ENCODE assay signal across 8 mouse cellular contexts in genomic region chr7:3693809-3694075, GRCm38 (mm10). TPM values are rescaled to one million over a fixed set of nuclear protein-coding genes. Genes with fewer than 3 reads are reported as not detected.
A peak's percentile ranks its signal among the peaks of the same experiment; 100 is the strongest.
DNase-seq lines count a peak whose midpoint lies in the region; ATAC-seq and TF ChIP-seq lines count a peak whose summit lies in the region.

No protein-coding gene starts in this region.

- peaks cover 25% of the 10 kb centered on the region for H3K4me1 ChIP-seq in heart, embryonic 13.5 days
- peaks cover 0 to 33% of the 10 kb centered on the region in 2 experiments; a peak in 3 of 4 replicates for H3K4me1 ChIP-seq in CH12.LX (ENCODE audit: control insufficient read depth in 1 of 2, insufficient read depth in 2 of 2)
- H3K4me1 ChIP-seq in forebrain, embryonic 13.5 days = peaks cover 26% of the 10 kb centered on the region
- H3K4me1 ChIP-seq in liver, embryonic 14.5 days (replicated peaks; ENCODE audit: control insufficient read depth in 2 of 2, insufficient read depth in 2 of 2, low read length in 1 of 2) = peaks cover 4 to 11% of the 10 kb centered on the region in 2 experiments; a peak in 3 of 4 replicates

- H3K36me3 ChIP-seq in heart, embryonic 13.5 days = peaks cover 50% of the 10 kb centered on the region
- H3K36me3 ChIP-seq in CH12.LX (replicated peaks in 1 of 2; ENCODE audit: control insufficient read depth in 1 of 2, insufficient read depth in 1 of 2, low read length in 1 of 2) = peaks cover 12 to 48% of the 10 kb centered on the region in 2 experiments
- H3K36me3 ChIP-seq in forebrain, embryonic 13.5 days (ENCODE audit: poor library complexity, severe bottlenecking) = peaks cover 24% of the 10 kb centered on the region
- H3K36me3 ChIP-seq in liver, embryonic 14.5 days (replicated peaks; ENCODE audit: control insufficient read depth, insufficient read depth, low read depth) = no peaks in the 10 kb centered on the region; the same call in 1 of the 2 replicates

- no peak; the same call in 1 of the 2 replicates for TF ChIP-seq POLR2A in CH12.LX (IDR thresholded peaks at IDR 0.05; ENCODE audit: low read depth, low read length)

- no peaks in the 10 kb centered on the region for H3K27me3 ChIP-seq in heart, embryonic 13.5 days (replicated peaks)
- H3K27me3 ChIP-seq in CH12.LX (replicated peaks) = no peaks in the 10 kb centered on the region
- no peaks in the 10 kb centered on the region for H3K27me3 ChIP-seq in forebrain, embryonic 13.5 days
- no peaks in the 10 kb centered on the region for H3K27me3 ChIP-seq in liver, embryonic 14.5 days (ENCODE audit: control insufficient read depth, insufficient read depth, low read length)

- H3K79me2 ChIP-seq in CH12.LX (replicated peaks; ENCODE audit: control insufficient read depth, extremely low read depth, insufficient read depth, poor library complexity, severe bottlenecking) = peaks cover 13% of the 10 kb centered on the region

- H3K9me3 ChIP-seq in heart, embryonic 13.5 days = no peaks in the 10 kb centered on the region
- H3K9me3 ChIP-seq in CH12.LX (replicated peaks; ENCODE audit: low read length) = no peaks in the 10 kb centered on the region
- H3K9me3 ChIP-seq in forebrain, embryonic 13.5 days (replicated peaks) = no peaks in the 10 kb centered on the region
- H3K9me3 ChIP-seq in liver, embryonic 14.5 days (ENCODE audit: control insufficient read depth, low read length) = no peaks in the 10 kb centered on the region

- no peak for TF ChIP-seq EP300 in CH12.LX (IDR thresholded peaks at IDR 0.05; ENCODE audit: low read length)
- TF ChIP-seq EP300 in liver, embryonic 14.5 days (IDR thresholded peaks at IDR 0.05; ENCODE audit: low read depth) = no peak

- peak overlapping the region; percentile 96 for H3K4me2 ChIP-seq in heart, embryonic 13.5 days
- peak overlapping the region; percentile 57 for H3K4me2 ChIP-seq in CH12.LX (ENCODE audit: insufficient read depth, low read depth, poor library complexity, severe bottlenecking)
- peak overlapping the region; percentile 84 for H3K4me2 ChIP-seq in forebrain, embryonic 13.5 days
- peak overlapping the region; percentile 95 for H3K4me2 ChIP-seq in liver, embryonic 14.5 days (ENCODE audit: low read depth)

- no peak for TF ChIP-seq CTCF in CH12.LX (conservative IDR thresholded peaks at IDR 0.05 in 1 of 2, IDR thresholded peaks at IDR 0.05 in 1 of 2; ENCODE audit: low read depth in 2 of 2, low read length in 2 of 2)
- TF ChIP-seq CTCF in liver, embryonic 14.5 days (IDR thresholded peaks at IDR 0.05; ENCODE audit: low read depth) = no peak

- no peak for ATAC-seq in heart, embryonic 13.5 days (ENCODE audit: extremely low read depth, insufficient number of reproducible peaks, low FRiP score, low TSS enrichment)
- ATAC-seq in forebrain, embryonic 13.5 days = no peak
- no peak for ATAC-seq in liver, embryonic 14.5 days (ENCODE audit: insufficient read depth)

- WGBS in heart, embryonic 13.5 days = under 1% methylated on average over 18 of the region's 18 CpGs
- under 1% methylated on average over 18 of the region's 18 CpGs for WGBS in forebrain, embryonic 13.5 days
- WGBS in liver, embryonic 14.5 days (ENCODE audit: insufficient replicate concordance) = 0% methylated on average over 18 of the region's 18 CpGs

- peak overlapping the region; percentile 79 for H3K4me3 ChIP-seq in heart, embryonic 13.5 days
- H3K4me3 ChIP-seq in CH12.LX (replicated peaks in 1 of 3; ENCODE audit: low read depth in 2 of 3, low read length in 2 of 3, poor library complexity in 1 of 3) = peak overlapping the region; percentile 63 to 100 (median 77)
- peak overlapping the region; percentile 75 for H3K4me3 ChIP-seq in forebrain, embryonic 13.5 days
- peak overlapping the region; percentile 77 to 88 for H3K4me3 ChIP-seq in liver, embryonic 14.5 days (ENCODE audit: insufficient read depth in 1 of 2, low read depth in 2 of 2, low read length in 2 of 2)

- TF ChIP-seq RAD21 in CH12.LX (IDR thresholded peaks at IDR 0.05; ENCODE audit: low read depth, low read length) = no peak

- DNase-seq in heart, postnatal 10 days = no peak
- no peak for DNase-seq in CH12.LX (ENCODE audit: extremely low read depth)
- DNase-seq in liver, embryonic 14.5 days (ENCODE audit: low read depth in 3 of 3, low spot score in 3 of 3) = no peak
- DNase-seq in right cerebral cortex, postnatal 10 days (ENCODE audit: low spot score in 2 of 2) = no peak
- no peak for DNase-seq in c-Kit-positive CD71-positive TER-119-positive erythroid progenitor cells, embryonic 14.5 days (ENCODE audit: low spot score)
- no peak for DNase-seq in layer of hippocampus, postnatal 36 days

- peak overlapping the region; percentile 99 for H3K27ac ChIP-seq in heart, embryonic 13.5 days (replicated peaks)
- H3K27ac ChIP-seq in CH12.LX (ENCODE audit: insufficient read depth, low read depth) = peak overlapping the region; percentile 89
- H3K27ac ChIP-seq in forebrain, embryonic 13.5 days = peak overlapping the region; percentile 89
- peak overlapping the region; percentile 55 for H3K27ac ChIP-seq in liver, embryonic 14.5 days

- peak overlapping the region; percentile 88 for H3K9ac ChIP-seq in heart, embryonic 13.5 days
- H3K9ac ChIP-seq in CH12.LX (ENCODE audit: insufficient read depth, low read depth) = peak overlapping the region; percentile 93
- H3K9ac ChIP-seq in forebrain, embryonic 13.5 days = peak overlapping the region; percentile 91
- peak overlapping the region; percentile 81 for H3K9ac ChIP-seq in liver, embryonic 14.5 days (replicated peaks)

- intact Hi-C loops in heart, postnatal 10 days (cut with DNase I) = loop anchor here (2.0 to 10.0 kb wide), 4 partner anchors 19 to 444 kb away; partner anchors contain the start of genes Cnot3 and Leng8

- dilution Hi-C loops in CH12.LX (cut with MboI; ENCODE audit: extremely low pct_ligation_motif_present, extremely low pct_unique_long_range_greater_than_20kb, low sequenced_read_pairs) = no loop called here

- in situ Hi-C loops in CH12.LX (cut with MboI; ENCODE audit: low pct_ligation_motif_present, low pct_unique_long_range_greater_than_20kb, low sequenced_read_pairs) = no loop called here

TF ChIP-seq in CH12.LX, 34 proteins besides CTCF, POLR2A, EP300 and RAD21 (continues in another document):
- 0 out of 2 replicates have a peak, but pooled peaks have one; percentile 3 for TF ChIP-seq NRF1 (IDR thresholded peaks at IDR 0.05; ENCODE audit: low read depth, low read length)

RNA-seq across cellular contexts. Expression of gene Mboat7, which starts 0.4 kb away (rescaled TPM):
- polyA plus RNA-seq in heart, embryonic 13.5 days (2015; fragmentation: Nextera tagmentation; extraction: Ambion mirVana) = 35.5 and 40.7 TPM in 2 replicates
- 10 to 100 TPM; 25.7 to 28.9 TPM for total RNA-seq in heart, postnatal 10 days (2021)
- total RNA-seq in CH12.LX (2012; rRNA removed) = 21.7 and 22.3 TPM in 2 replicates
- total RNA-seq in CH12.LX (2014; rRNA removed) = 18.4 and 19.4 TPM in 2 replicates
- polyA plus RNA-seq in CH12.LX (2012; ENCODE audit: insufficient read length, low read depth) = 36.4 and 41.2 TPM in 2 replicates
- polyA plus RNA-seq in forebrain, embryonic 13.5 days (2015; fragmentation: Nextera tagmentation; extraction: Ambion mirVana) = 36.2 and 41.6 TPM in 2 replicates
- polyA plus RNA-seq in liver, embryonic 14.5 days (2012; rRNA removed) = 10.3 and 11.6 TPM in 2 replicates
- 11.5 and 13.0 TPM in 2 replicates for polyA plus RNA-seq in liver, embryonic 14.5 days (2014; fragmentation: Nextera tagmentation; extraction: Ambion mirVana)
- total RNA-seq in layer of hippocampus, postnatal 36 days (2021) = 100 to 1,000 TPM; 154 to 158 TPM

RNA-seq across cellular contexts. Expression of gene Tsen34, which starts 1.1 kb away (rescaled TPM):
- polyA plus RNA-seq in heart, embryonic 13.5 days (2015; fragmentation: Nextera tagmentation; extraction: Ambion mirVana) = 194 and 226 TPM in 2 replicates
- 100 to 1,000 TPM; 106 to 107 TPM for total RNA-seq in heart, postnatal 10 days (2021)
- total RNA-seq in CH12.LX (2012; rRNA removed) (39.0 and 40.2 TPM in 2 replicates), CH12.LX (2014; rRNA removed) (26.9 and 34.8 TPM in 2 replicates)
- polyA plus RNA-seq in CH12.LX (2012; ENCODE audit: insufficient read length, low read depth) = 23.1 and 24.3 TPM in 2 replicates
- polyA plus RNA-seq in forebrain, embryonic 13.5 days (2015; fragmentation: Nextera tagmentation; extraction: Ambion mirVana) = 227 and 236 TPM in 2 replicates
- 22.8 and 25.3 TPM in 2 replicates for polyA plus RNA-seq in liver, embryonic 14.5 days (2012; rRNA removed)
- polyA plus RNA-seq in liver, embryonic 14.5 days (2014; fragmentation: Nextera tagmentation; extraction: Ambion mirVana) = 34.4 and 34.6 TPM in 2 replicates
- total RNA-seq in layer of hippocampus, postnatal 36 days (2021) = 10 to 100 TPM; 79.0 to 83.4 TPM

RNA-seq across cellular contexts. Expression of gene Rps9, which starts 10.1 kb away (rescaled TPM):
- 844 and 931 TPM in 2 replicates for polyA plus RNA-seq in heart, embryonic 13.5 days (2015; fragmentation: Nextera tagmentation; extraction: Ambion mirVana)
- 100 to 1,000 TPM; 812 to 873 TPM for total RNA-seq in heart, postnatal 10 days (2021)
- total RNA-seq in CH12.LX (2012; rRNA removed) (3,983 and 4,060 TPM in 2 replicates), CH12.LX (2014; rRNA removed) (5,460 and 5,555 TPM in 2 replicates)
- 2,959 and 3,329 TPM in 2 replicates for polyA plus RNA-seq in CH12.LX (2012; ENCODE audit: insufficient read length, low read depth)
- 1,199 and 1,336 TPM in 2 replicates for polyA plus RNA-seq in forebrain, embryonic 13.5 days (2015; fragmentation: Nextera tagmentation; extraction: Ambion mirVana)
- 680 and 1,914 TPM in 2 replicates for polyA plus RNA-seq in liver, embryonic 14.5 days (2012; rRNA removed)
- polyA plus RNA-seq in liver, embryonic 14.5 days (2014; fragmentation: Nextera tagmentation; extraction: Ambion mirVana) = 960 and 985 TPM in 2 replicates
- 100 to 1,000 TPM; 396 to 403 TPM for total RNA-seq in layer of hippocampus, postnatal 36 days (2021)

RNA-seq across cellular contexts. Expression of gene Tmc4, which starts 16.4 kb away (rescaled TPM):
- polyA plus RNA-seq in heart, embryonic 13.5 days (2015; fragmentation: Nextera tagmentation; extraction: Ambion mirVana) = 4.0 and 4.6 TPM in 2 replicates
- total RNA-seq in heart, postnatal 10 days (2021) = 1 to 10 TPM; 1.5 to 2.1 TPM
- total RNA-seq in CH12.LX (2012; rRNA removed) (1.8 and 1.9 TPM in 2 replicates), CH12.LX (2014; rRNA removed) (0.56 and 1.9 TPM in 2 replicates)
- polyA plus RNA-seq in CH12.LX (2012; ENCODE audit: insufficient read length, low read depth) = 4.0 and 4.6 TPM in 2 replicates
- 2.1 and 3.4 TPM in 2 replicates for polyA plus RNA-seq in forebrain, embryonic 13.5 days (2015; fragmentation: Nextera tagmentation; extraction: Ambion mirVana)
- polyA plus RNA-seq in liver, embryonic 14.5 days (2012; rRNA removed) = 5.5 and 7.6 TPM in 2 replicates
- polyA plus RNA-seq in liver, embryonic 14.5 days (2014; fragmentation: Nextera tagmentation; extraction: Ambion mirVana) = 5.7 and 6.7 TPM in 2 replicates
- 10 to 100 TPM in 1 of 2 experiments, 1 to 10 TPM in 1; 7.5 to 11.6 TPM for total RNA-seq in layer of hippocampus, postnatal 36 days (2021)

RNA-seq across cellular contexts. Expression of gene Pirb, which starts 26.4 kb away (rescaled TPM):
- polyA plus RNA-seq in heart, embryonic 13.5 days (2015; fragmentation: Nextera tagmentation; extraction: Ambion mirVana) = 0.27 and 0.32 TPM in 2 replicates
- total RNA-seq in heart, postnatal 10 days (2021) = 1 to 10 TPM in 1 of 2 experiments, under 1 TPM in 1; 0.67 to 1.4 TPM
- total RNA-seq in CH12.LX (2012; rRNA removed) (1.7 and 2.8 TPM in 2 replicates), CH12.LX (2014; rRNA removed) (4.2 and 5.0 TPM in 2 replicates)
- polyA plus RNA-seq in CH12.LX (2012; ENCODE audit: insufficient read length, low read depth) = 9.0 and 10.7 TPM in 2 replicates
- polyA plus RNA-seq in forebrain, embryonic 13.5 days (2015; fragmentation: Nextera tagmentation; extraction: Ambion mirVana) = 0.18 and 0.19 TPM in 2 replicates
- 1.6 TPM in 2 replicates for polyA plus RNA-seq in liver, embryonic 14.5 days (2012; rRNA removed)
- polyA plus RNA-seq in liver, embryonic 14.5 days (2014; fragmentation: Nextera tagmentation; extraction: Ambion mirVana) = 1.8 and 2.2 TPM in 2 replicates
- total RNA-seq in layer of hippocampus, postnatal 36 days (2021) = under 1 TPM; 0.12 to 0.15 TPM
